Mouse (Mus musculus) neural tube, embryonic 14.5 days (tissue): ENCODE data around the gene Zbtb7b. TPM values are rescaled to one million over a fixed set of nuclear protein-coding genes. Genes with fewer than 3 reads are reported as not detected.
A peak's percentile ranks its signal among the peaks of the same experiment; 100 is the strongest.

Source experiments
- ATAC-seq: fragments of 200-750 bp; cut with Nextera tagmentation; 2 replicates; pipeline ENCODE4 v1.8.0; 2017; ENCODE audit warnings: low read depth, mild to moderate bottlenecking, moderate TSS enrichment, moderate library complexity
- H3K27ac ChIP-seq: fragments of 300-500 bp; sonication (generic); 2 replicates; pipeline ENCODE4 v1.5.1; 2014; ENCODE audit warnings: low read depth, mild to moderate bottlenecking, control low read depth, low read length, moderate library complexity, mixed read lengths
- H3K27me3 ChIP-seq: fragments of 300-500 bp; sonication (generic); 2 replicates; pipeline ENCODE4 v1.6.1; 2014; ENCODE audit warnings: low read length; ENCODE audit not compliant: control insufficient read depth, insufficient read depth
- H3K36me3 ChIP-seq: fragments of 300-500 bp; sonication (generic); 2 replicates; pipeline ENCODE4 v1.6.1; 2014; ENCODE audit warnings: low read length, mixed read lengths; ENCODE audit not compliant: control insufficient read depth, insufficient read depth
- H3K4me1 ChIP-seq: fragments of 300-500 bp; sonication (generic); 2 replicates; pipeline ENCODE4 v1.6.1; 2014; ENCODE audit warnings: low read length; ENCODE audit not compliant: control insufficient read depth, insufficient read depth
- H3K4me2 ChIP-seq: fragments of 300-500 bp; sonication (generic); 2 replicates; pipeline ENCODE4 v1.6.1; 2014; ENCODE audit warnings: mild to moderate bottlenecking, low read depth, low read length, control low read depth
- H3K4me3 ChIP-seq: fragments of 300-500 bp; sonication (generic); 2 replicates; pipeline ENCODE4 v1.5.1; 2014; ENCODE audit warnings: low read depth, low read length, control low read depth, mixed read lengths
- H3K9ac ChIP-seq: fragments of 300-500 bp; sonication (generic); replicated peaks from 2 replicates; pipeline ENCODE4 v1.6.1; 2014; ENCODE audit warnings: low read depth, mild to moderate bottlenecking, control low read depth, low read length, mixed read lengths
- H3K9me3 ChIP-seq: fragments of 300-500 bp; sonication (generic); 2 replicates; pipeline ENCODE4 v1.6.1; 2016; ENCODE audit warnings: low read length; ENCODE audit not compliant: control insufficient read depth
- WGBS: fragments of 180-500 bp; shearing (Covaris S2); extraction: QIAGEN DNeasy Blood & Tissue Kit; methylation state at CpG from one replicate; pipeline ENCODE4 v1.1.7; 2014; 5-methylcytosine and 5-hydroxymethylcytosine counted together
- polyA plus RNA-seq: library from polyadenylated mRNA; unstranded; fragments of >200 nt; fragmentation: Nextera tagmentation; extraction: Ambion mirVana; gene quantifications from 2 replicates; pipeline ENCODE4 v1.2.1, GENCODE M21; 2014

Gene Zbtb7b
- polyA plus RNA-seq, 1 experiment from 2014 or later, result 0.78 TPM

GRCm38 (mm10) chr3:89381233-89381632 lies 13.3 kb downstream of the Zbtb7b start:
- H3K27ac ChIP-seq, result no peak overlapping the region
- H3K4me3 ChIP-seq, result no peak overlapping the region
- no peak overlapping the region for H3K9ac ChIP-seq
- H3K9me3 ChIP-seq, result no peaks in the 10 kb centered on the region
- ATAC-seq, result no peak
- H3K36me3 ChIP-seq, result no peaks in the 10 kb centered on the region
- 84% methylated on average over 11 of the region's 11 CpGs for WGBS
- peaks cover 9% of the 10 kb centered on the region; the same call in 1 of the 2 replicates for H3K4me1 ChIP-seq
- no peak overlapping the region for H3K4me2 ChIP-seq
- H3K27me3 ChIP-seq, result no peaks in the 10 kb centered on the region

- Histone ChIP-seq H3K4me3 (no peak overlapping the region), H3K9me3 (no peaks in the 10 kb centered on the region), H3K4me2 (no peak overlapping the region), H3K36me3 (no peaks in the 10 kb centered on the region), H3K27me3 (no peaks in the 10 kb centered on the region), H3K27ac (no peak overlapping the region), H3K9ac (no peak overlapping the region), H3K4me1 (peaks cover 9% of the 10 kb centered on the region; the same call in 1 of the 2 replicates)
- 95% methylated on average over 18 of the region's 18 CpGs for WGBS
- no peak for ATAC-seq
These were observed 13.9 kb downstream of the Zbtb7b start for GRCm38 (mm10) chr3:89380711-89381110.

- no peak overlapping the region for H3K4me3 ChIP-seq
- H3K27me3 ChIP-seq, result no peaks in the 10 kb centered on the region
- no peaks in the 10 kb centered on the region for H3K36me3 ChIP-seq
- peaks cover 9% of the 10 kb centered on the region; the same call in 1 of the 2 replicates for H3K4me1 ChIP-seq
- no peak for ATAC-seq
- H3K9me3 ChIP-seq, result no peaks in the 10 kb centered on the region
- H3K27ac ChIP-seq, result no peak overlapping the region
- 95% methylated on average over 14 of the region's 14 CpGs for WGBS
- no peak overlapping the region for H3K4me2 ChIP-seq
- H3K9ac ChIP-seq, result no peak overlapping the region
These were observed 14.3 kb downstream of the Zbtb7b start for GRCm38 (mm10) chr3:89380291-89380690.

- H3K27me3 ChIP-seq, result no peaks in the 10 kb centered on the region
- H3K36me3 ChIP-seq, result no peaks in the 10 kb centered on the region
- H3K9me3 ChIP-seq, result no peaks in the 10 kb centered on the region
- no peak overlapping the region for H3K9ac ChIP-seq
- no peak for ATAC-seq
- no peak overlapping the region for H3K27ac ChIP-seq
- H3K4me2 ChIP-seq, result peak overlapping the region; percentile 95; the same call in 1 of the 2 replicates
- H3K4me1 ChIP-seq, result peaks cover 9% of the 10 kb centered on the region; the same call in 1 of the 2 replicates
- no peak overlapping the region for H3K4me3 ChIP-seq
- 89% methylated on average over 31 of the region's 31 CpGs for WGBS
These were observed 15.0 kb downstream of the Zbtb7b start for GRCm38 (mm10) chr3:89379388-89380131.

GRCm38 (mm10) chr3:89378394-89379067 lies 16.0 kb downstream of the Zbtb7b start:
- Histone ChIP-seq H3K4me3 (peak overlapping the region; percentile 51), H3K4me1 (peaks cover 9% of the 10 kb centered on the region; the same call in 1 of the 2 replicates), H3K36me3 (no peaks in the 10 kb centered on the region), H3K9me3 (no peaks in the 10 kb centered on the region), H3K9ac (peak overlapping the region; percentile 78), H3K4me2 (peak overlapping the region; percentile 95), H3K27ac (peak overlapping the region; percentile 16; the same call in 1 of the 2 replicates), H3K27me3 (no peaks in the 10 kb centered on the region)
- ATAC-seq, result peak; percentile 91
- WGBS, result 1% methylated on average over 28 of the region's 29 CpGs

- WGBS, result 70% methylated on average over 4 of the region's 4 CpGs
- H3K4me1 ChIP-seq, result peaks cover 9% of the 10 kb centered on the region; the same call in 1 of the 2 replicates
- H3K27ac ChIP-seq, result no peak overlapping the region
- no peaks in the 10 kb centered on the region for H3K36me3 ChIP-seq
- no peak overlapping the region for H3K4me3 ChIP-seq
- peak overlapping the region; percentile 95; the same call in 1 of the 2 replicates for H3K4me2 ChIP-seq
- peak; percentile 25; the same call in 1 of the 2 replicates for ATAC-seq
- H3K9ac ChIP-seq, result no peak overlapping the region
- no peaks in the 10 kb centered on the region for H3K27me3 ChIP-seq
- no peaks in the 10 kb centered on the region for H3K9me3 ChIP-seq
These were observed 16.7 kb downstream of the Zbtb7b start for GRCm38 (mm10) chr3:89377831-89378230.

- no peaks in the 10 kb centered on the region for H3K9me3 ChIP-seq
- H3K36me3 ChIP-seq, result no peaks in the 10 kb centered on the region
- no peak overlapping the region for H3K9ac ChIP-seq
- no peaks in the 10 kb centered on the region for H3K27me3 ChIP-seq
- no peak overlapping the region for H3K4me2 ChIP-seq
- no peak overlapping the region for H3K27ac ChIP-seq
- ATAC-seq, result no peak
- peaks cover 6% of the 10 kb centered on the region; the same call in 1 of the 2 replicates for H3K4me1 ChIP-seq
- WGBS, result 48% methylated on average over 5 of the region's 5 CpGs
- no peak overlapping the region for H3K4me3 ChIP-seq
These were observed 20.9 kb downstream of the Zbtb7b start for GRCm38 (mm10) chr3:89373581-89374231.

GRCm38 (mm10) chr3:89367338-89367737 lies 27.2 kb downstream of the Zbtb7b start:
- 71% methylated on average over 11 of the region's 11 CpGs for WGBS
- no peaks in the 10 kb centered on the region for H3K9me3 ChIP-seq

More at GRCm38 (mm10) chr3:89367338-89367737, 27.2 kb downstream of the Zbtb7b start:
- H3K27ac ChIP-seq, result no peak overlapping the region
- no peaks in the 10 kb centered on the region for H3K4me1 ChIP-seq
- H3K4me3 ChIP-seq, result no peak overlapping the region
- no peak for ATAC-seq
- no peaks in the 10 kb centered on the region for H3K36me3 ChIP-seq
- no peaks in the 10 kb centered on the region for H3K27me3 ChIP-seq
- no peak overlapping the region for H3K4me2 ChIP-seq
- no peak overlapping the region for H3K9ac ChIP-seq
